Mouse (Mus musculus): ENCODE measurements around the gene Phf11d. TPM values are rescaled to one million over a fixed set of nuclear protein-coding genes. Genes with fewer than 3 reads are reported as not detected.
"Not testable (repeated sequence)": the region's sequence is repeated elsewhere in the genome, so short reads cannot be mapped to it uniquely, and the experiment has no call there.

Phf11d gene
- polyA plus RNA-seq, 1 experiment from 2014 or later = 0.47 TPM

- 84% methylated on average over 6 of the region's 6 CpGs for WGBS
- H3K27ac ChIP-seq (replicated peaks); H3K4me2 ChIP-seq; H3K9me3 ChIP-seq; H3K9ac ChIP-seq; ATAC-seq (ENCODE audit: low read depth); H3K36me3 ChIP-seq; H3K4me3 ChIP-seq; H3K4me1 ChIP-seq (replicated peaks); H3K27me3 ChIP-seq: not testable (repeated sequence)
Observed at GRCm38 (mm10) chr14:59319970-59320369, 45.3 kb downstream of the Phf11d start.

GRCm38 (mm10) chr14:59319036-59319435 lies 46.2 kb downstream of the Phf11d start:
- not testable (repeated sequence) for H3K9me3 ChIP-seq; H3K4me2 ChIP-seq; H3K27me3 ChIP-seq; H3K27ac ChIP-seq (replicated peaks); H3K4me1 ChIP-seq (replicated peaks); ATAC-seq (ENCODE audit: low read depth); H3K36me3 ChIP-seq; H3K9ac ChIP-seq; H3K4me3 ChIP-seq
- WGBS = 93% methylated on average over 3 of the region's 3 CpGs

Other genes with a start within 250 kb of the Phf11d start
- gene 1700129C05Rik, start 222.6 kb downstream of the Phf11d start, polyA plus RNA-seq (2015; fragmentation: Nextera tagmentation; extraction: Ambion mirVana) = not detected in 2 replicates
- not detected in 2 replicates for gene Gm5142, start 186.7 kb downstream of the Phf11d start, polyA plus RNA-seq (2015; fragmentation: Nextera tagmentation; extraction: Ambion mirVana)
- gene Rcbtb1, start 164.3 kb downstream of the Phf11d start, polyA plus RNA-seq (2015; fragmentation: Nextera tagmentation; extraction: Ambion mirVana) = 58.2 and 58.6 TPM in 2 replicates
- not detected in 2 replicates for gene Gm6904, start 105.3 kb downstream of the Phf11d start, polyA plus RNA-seq (2015; fragmentation: Nextera tagmentation; extraction: Ambion mirVana)
- not detected in 2 replicates for gene Phf11a, start 67.9 kb downstream of the Phf11d start, polyA plus RNA-seq (2015; fragmentation: Nextera tagmentation; extraction: Ambion mirVana)
- 0.54 TPM in 1 of 2 replicates, not detected in the other for gene Phf11b, start 24.1 kb downstream of the Phf11d start, polyA plus RNA-seq (2015; fragmentation: Nextera tagmentation; extraction: Ambion mirVana)
- 0.38 and 0.40 TPM in 2 replicates for gene Phf11c, start 29.9 kb upstream of the Phf11d start, polyA plus RNA-seq (2015; fragmentation: Nextera tagmentation; extraction: Ambion mirVana)
- 6.1 and 9.7 TPM in 2 replicates for gene Setdb2, start 75.4 kb upstream of the Phf11d start, polyA plus RNA-seq (2015; fragmentation: Nextera tagmentation; extraction: Ambion mirVana)
- 22.8 and 23.4 TPM in 2 replicates for gene Cab39l, start 75.5 kb upstream of the Phf11d start, polyA plus RNA-seq (2015; fragmentation: Nextera tagmentation; extraction: Ambion mirVana)
- gene Cdadc1, start 232.5 kb upstream of the Phf11d start, polyA plus RNA-seq (2015; fragmentation: Nextera tagmentation; extraction: Ambion mirVana) = 36.1 and 38.5 TPM in 2 replicates

Data from neural tube, embryonic 13.5 days (tissue).